Mouse (Mus musculus) cerebellum, adult 2 months (tissue): ENCODE data around the gene Flad1.

Experiments used
- CTCF ChIP-seq: fragments of 200-500 bp; IDR thresholded peaks from 2 replicates; pipeline ENCODE4 v1.5.1; 2011; ENCODE audit warnings: low read depth, mild to moderate bottlenecking, control low read depth, low read length, moderate library complexity, borderline replicate concordance; ENCODE audit not compliant: insufficient read depth
- POLR2A ChIP-seq: fragments of 200-500 bp; IDR thresholded peaks from 2 replicates; pipeline ENCODE4 v1.6.1; 2011; ENCODE audit warnings: low read length, control low read depth, borderline replicate concordance; ENCODE audit not compliant: insufficient read depth

DNA sequence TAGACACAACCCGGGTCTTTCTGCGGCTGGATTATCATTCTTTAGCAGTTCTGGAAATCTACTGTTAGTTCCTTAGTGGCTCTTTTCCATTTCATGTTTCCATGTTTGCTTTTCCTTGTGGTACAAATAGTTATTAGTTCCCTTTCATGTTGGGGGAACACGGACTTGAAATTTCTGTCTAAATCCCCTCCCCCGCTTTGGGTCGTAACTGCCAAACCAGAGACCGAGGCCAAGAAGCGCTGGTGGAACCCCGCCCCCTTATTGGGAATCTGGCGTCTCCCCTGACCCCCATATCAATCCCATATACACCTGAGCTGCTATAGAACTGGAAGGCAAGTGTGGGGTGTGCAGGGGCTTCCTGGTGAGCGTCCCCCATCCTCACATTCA is 16.3 kb downstream of the Flad1 start:
- TF ChIP-seq POLR2A (no peak), CTCF (no peak)
